Mouse (Mus musculus): ENCODE measurements around the gene Atp6v0c. TPM values are rescaled to one million over a fixed set of nuclear protein-coding genes. Genes with fewer than 3 reads are reported as not detected.

Atp6v0c gene
- total and polyA plus RNA-seq, 3 experiments: 58.4 to 515 (median 125) TPM

DNA sequence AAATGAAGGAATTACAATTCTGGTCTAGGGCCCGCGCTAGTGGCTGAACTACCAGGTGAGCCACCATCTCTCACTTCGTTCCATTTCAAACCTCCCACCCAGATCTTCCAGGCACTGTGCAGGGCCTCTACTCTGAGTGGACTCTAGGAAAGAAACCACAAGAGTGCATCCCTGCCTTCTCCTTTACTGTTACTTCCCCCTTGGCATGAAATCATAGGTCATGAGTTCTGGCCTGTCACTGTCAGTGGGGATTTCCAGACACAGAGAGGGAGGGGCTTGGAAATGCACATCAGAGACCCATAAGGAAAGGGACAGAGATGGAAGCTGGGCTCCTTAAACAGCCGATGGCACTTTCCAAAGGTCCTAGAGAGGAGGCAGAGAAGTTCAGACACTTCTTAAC, 2.2 kb upstream of the Atp6v0c start:
- DNase-seq (ENCODE audit: low read depth, low spot score): no peak
- H3K36me3 ChIP-seq (ENCODE audit: control insufficient read depth in 1 of 2, insufficient read depth in 2 of 2, low read length in 2 of 2): peaks cover 2 to 26% of the 10 kb centered on the region in 2 experiments
- TF ChIP-seq POLR2AphosphoS2 (IDR thresholded peaks at IDR 0.05; ENCODE audit: low read length) (no peak), CHD1 (IDR thresholded peaks at IDR 0.05; ENCODE audit: low read depth, low read length) (no peak), ZMIZ1 (IDR thresholded peaks at IDR 0.05; ENCODE audit: low read depth, low read length) (no peak), TBP (IDR thresholded peaks at IDR 0.05; ENCODE audit: low read depth, low read length) (no peak), MAZ (IDR thresholded peaks at IDR 0.05; ENCODE audit: low read depth, low read length) (no peak), CHD2 (IDR thresholded peaks at IDR 0.05; ENCODE audit: low read length) (no peak), TCF12 (IDR thresholded peaks at IDR 0.05; ENCODE audit: low read depth, low read length) (no peak), UBTF (IDR thresholded peaks at IDR 0.05; ENCODE audit: borderline replicate concordance, insufficient read depth, low read depth, low read length) (no peak), NRF1 (IDR thresholded peaks at IDR 0.05; ENCODE audit: insufficient read depth, low read depth, low read length, poor library complexity, severe bottlenecking) (no peak), EP300 (IDR thresholded peaks at IDR 0.05; ENCODE audit: low read depth in 1 of 2, low read length in 2 of 2) (no peak), MYB (IDR thresholded peaks at IDR 0.05; ENCODE audit: low read depth, low read length) (no peak), ELF1 (IDR thresholded peaks at IDR 0.05; ENCODE audit: low read depth, low read length) (no peak), BHLHE40 (IDR thresholded peaks at IDR 0.05; ENCODE audit: borderline replicate concordance, low read depth, low read length) (no peak), E2F4 (IDR thresholded peaks at IDR 0.05; ENCODE audit: borderline replicate concordance, low read depth, low read length) (no peak), CTCF (IDR thresholded peaks at IDR 0.05 in 2 of 3, conservative IDR thresholded peaks at IDR 0.05 in 1 of 3; ENCODE audit: control insufficient read depth in 1 of 3, insufficient read depth in 1 of 3, low read depth in 2 of 3, low read length in 3 of 3, poor library complexity in 1 of 3, severe bottlenecking in 1 of 3) (no peak)
- H3K9me3 ChIP-seq (replicated peaks; ENCODE audit: insufficient read depth, low read length): no peaks in the 10 kb centered on the region
- peaks cover 11 to 33% of the 10 kb centered on the region in 2 experiments for H3K4me1 ChIP-seq (ENCODE audit: control insufficient read depth in 1 of 2, insufficient read depth in 2 of 2, low read length in 2 of 2)
- H3K79me2 ChIP-seq (ENCODE audit: control insufficient read depth, insufficient read depth, low read length, poor library complexity): peaks cover 30% of the 10 kb centered on the region
- H3K4me3 ChIP-seq (ENCODE audit: control insufficient read depth in 1 of 2, insufficient read depth in 1 of 2, low read depth in 2 of 2, low read length in 2 of 2): no peak overlapping the region
- H3K9ac ChIP-seq (ENCODE audit: control insufficient read depth, low read depth, low read length, poor library complexity, severe bottlenecking): peak overlapping the region; percentile 96; the same call in 1 of the 2 replicates
- peak overlapping the region; percentile 97 for H3K27ac ChIP-seq (ENCODE audit: control insufficient read depth, low read depth, low read length)
- no peaks in the 10 kb centered on the region for H3K27me3 ChIP-seq (ENCODE audit: control insufficient read depth in 1 of 2, insufficient read depth in 2 of 2, low read length in 2 of 2)

DNA sequence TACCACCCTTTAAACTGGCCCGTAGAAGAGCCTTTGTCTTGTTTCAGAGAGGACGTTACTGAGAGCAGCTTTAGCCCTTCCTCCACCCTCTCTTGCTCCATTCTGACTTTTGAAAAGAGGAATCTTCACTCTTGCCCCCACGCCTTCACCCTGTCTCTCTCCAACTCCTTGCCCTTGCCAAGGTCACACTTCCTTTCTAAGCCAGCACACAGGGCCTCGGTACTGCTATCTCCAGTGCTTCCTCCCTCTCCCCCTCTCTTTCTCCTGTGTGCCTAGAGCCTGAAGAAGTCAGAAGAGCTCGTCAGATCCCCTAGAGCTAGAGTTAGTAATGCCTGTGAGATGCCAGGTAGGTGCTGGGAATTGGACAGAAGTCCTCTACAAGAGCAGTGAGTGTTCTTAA, 1.2 kb upstream of the Atp6v0c start:
- Histone ChIP-seq H3K4me1 (ENCODE audit: control insufficient read depth in 1 of 2, insufficient read depth in 2 of 2, low read length in 2 of 2) (peaks cover 11 to 33% of the 10 kb centered on the region in 2 experiments), H3K9ac (ENCODE audit: control insufficient read depth, low read depth, low read length, poor library complexity, severe bottlenecking) (peak overlapping the region; percentile 96), H3K4me3 (ENCODE audit: control insufficient read depth in 1 of 2, insufficient read depth in 1 of 2, low read depth in 2 of 2, low read length in 2 of 2) (peak overlapping the region; percentile 81 to 88), H3K36me3 (ENCODE audit: control insufficient read depth in 1 of 2, insufficient read depth in 2 of 2, low read length in 2 of 2) (peaks cover 4 to 28% of the 10 kb centered on the region in 2 experiments), H3K9me3 (replicated peaks; ENCODE audit: insufficient read depth, low read length) (no peaks in the 10 kb centered on the region), H3K27me3 (ENCODE audit: control insufficient read depth in 1 of 2, insufficient read depth in 2 of 2, low read length in 2 of 2) (no peaks in the 10 kb centered on the region), H3K79me2 (ENCODE audit: control insufficient read depth, insufficient read depth, low read length, poor library complexity) (peaks cover 34% of the 10 kb centered on the region), H3K27ac (ENCODE audit: control insufficient read depth, low read depth, low read length) (peak overlapping the region; percentile 97)
- DNase-seq (ENCODE audit: low read depth, low spot score): peak; percentile 72
- no peak for TF ChIP-seq RAD21 (IDR thresholded peaks at IDR 0.05; ENCODE audit: low read depth, low read length)
- TF ChIP-seq MAZ (IDR thresholded peaks at IDR 0.05; ENCODE audit: low read depth, low read length): 0 out of 2 replicates have a peak, but pooled peaks have one; percentile 37
- TF ChIP-seq SMC3 (IDR thresholded peaks at IDR 0.05; ENCODE audit: low read depth, low read length): no peak
- TF ChIP-seq ZMIZ1 (IDR thresholded peaks at IDR 0.05; ENCODE audit: low read depth, low read length): no peak
- no peak for TF ChIP-seq CHD2 (IDR thresholded peaks at IDR 0.05; ENCODE audit: low read length)
- TF ChIP-seq USF2 (IDR thresholded peaks at IDR 0.05; ENCODE audit: borderline replicate concordance in 1 of 2, insufficient read depth in 1 of 2, low read depth in 1 of 2, low read length in 2 of 2): no peak
- TF ChIP-seq ZC3H11A (IDR thresholded peaks at IDR 0.05; ENCODE audit: low read depth, low read length): no peak
- no peak for TF ChIP-seq KAT2A (conservative IDR thresholded peaks at IDR 0.05; ENCODE audit: low read depth, low read length)
- TF ChIP-seq ZKSCAN1 (IDR thresholded peaks at IDR 0.05; ENCODE audit: low read depth, low read length): no peak
- TF ChIP-seq MYC (IDR thresholded peaks at IDR 0.05; ENCODE audit: low read depth, low read length): no peak
- TF ChIP-seq GABPA (IDR thresholded peaks at IDR 0.05; ENCODE audit: low read depth, low read length): no peak
- no peak for TF ChIP-seq MEF2A (IDR thresholded peaks at IDR 0.05; ENCODE audit: extremely low read depth, insufficient replicate concordance, low read depth, low read length, poor library complexity, severe bottlenecking)
- TF ChIP-seq MAFK (IDR thresholded peaks at IDR 0.05; ENCODE audit: borderline replicate concordance, low read depth, low read length): no peak
- TF ChIP-seq HCFC1 (IDR thresholded peaks at IDR 0.05; ENCODE audit: low read depth, low read length): peak; percentile 4; the same call in 1 of the 2 replicates
- TF ChIP-seq POLR2A (IDR thresholded peaks at IDR 0.05; ENCODE audit: control insufficient read depth in 1 of 2, insufficient read depth in 1 of 2, low read depth in 1 of 2, low read length in 2 of 2, poor library complexity in 1 of 2): no peak; a peak in 1 of 4 replicates
- no peak for TF ChIP-seq TBP (IDR thresholded peaks at IDR 0.05; ENCODE audit: low read depth, low read length)
- TF ChIP-seq NRF1 (IDR thresholded peaks at IDR 0.05; ENCODE audit: insufficient read depth, low read depth, low read length, poor library complexity, severe bottlenecking): no peak
- no peak for TF ChIP-seq MYB (IDR thresholded peaks at IDR 0.05; ENCODE audit: low read depth, low read length)
- TF ChIP-seq NELFE (IDR thresholded peaks at IDR 0.05; ENCODE audit: low read depth, low read length): peak; percentile 31; the same call in 1 of the 2 replicates
- peak; percentile 23; the same call in 1 of the 2 replicates for TF ChIP-seq ETS1 (IDR thresholded peaks at IDR 0.05; ENCODE audit: low read depth, low read length)
- 0 out of 2 replicates have a peak, but pooled peaks have one; percentile 41 for TF ChIP-seq POLR2AphosphoS2 (IDR thresholded peaks at IDR 0.05; ENCODE audit: low read length)
- TF ChIP-seq CHD1 (IDR thresholded peaks at IDR 0.05; ENCODE audit: low read depth, low read length): no peak

Data from MEL (cell line).